Mouse (Mus musculus): ENCODE measurements at regions not wholly inside any gene's neighbourhood (a gene's known extent, or its start where the extent isn't known, plus 50 kb on each side); places are given as distances from the start of the nearest gene placed in this dataset.

DNA sequence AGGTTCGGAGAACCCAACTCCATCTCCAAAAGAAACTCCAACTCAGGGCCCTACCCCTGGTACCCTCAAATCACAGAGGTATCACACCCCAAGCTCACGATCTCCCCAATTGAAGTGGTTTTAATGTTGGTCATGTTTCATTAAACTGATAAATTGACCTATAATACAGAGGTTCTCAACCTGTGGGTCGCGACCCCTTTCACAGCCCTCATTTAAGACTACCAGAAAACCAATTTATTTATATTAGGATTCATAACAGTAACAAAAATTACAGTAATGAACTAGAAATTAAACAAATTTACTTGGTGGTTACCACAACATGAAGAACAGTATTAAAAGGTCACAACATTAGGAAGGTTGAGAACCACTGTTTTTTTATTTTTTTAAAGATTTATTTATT lies 67.4 kb upstream of the Rad23b start:
- DNase-seq, result no peak

DNA sequence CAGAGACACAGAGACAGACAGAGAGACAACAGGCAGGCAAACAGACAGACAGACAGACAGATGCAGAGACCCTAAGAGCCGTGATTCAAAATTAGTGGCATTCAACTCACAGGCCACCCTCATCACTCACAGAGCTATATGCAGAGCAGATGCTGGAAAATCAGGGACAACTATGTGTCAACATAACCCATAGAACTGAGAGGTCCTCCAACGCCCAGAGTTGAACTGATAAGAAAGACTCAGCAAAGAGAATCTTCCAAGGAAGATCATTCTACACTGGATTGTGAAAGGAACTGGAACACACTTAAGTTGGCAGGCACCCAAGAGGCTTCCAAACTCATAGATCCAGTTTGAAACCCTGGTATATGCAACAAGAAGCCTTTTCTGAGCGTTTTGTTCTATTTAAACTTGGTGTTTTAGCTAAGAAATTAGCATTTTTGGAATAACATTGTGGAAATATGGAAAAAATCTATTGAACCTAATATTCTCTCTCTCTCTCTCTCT lies 65.1 kb upstream of the Rad23b start:
- no peak for DNase-seq

GRCm38 (mm10) chr4:55285641-55286040 lies 64.2 kb upstream of the Rad23b start:
- DNase-seq, result peak; percentile 17

GRCm38 (mm10) chr4:55288456-55288855 lies 61.4 kb upstream of the Rad23b start:
- no peak for DNase-seq

DNA sequence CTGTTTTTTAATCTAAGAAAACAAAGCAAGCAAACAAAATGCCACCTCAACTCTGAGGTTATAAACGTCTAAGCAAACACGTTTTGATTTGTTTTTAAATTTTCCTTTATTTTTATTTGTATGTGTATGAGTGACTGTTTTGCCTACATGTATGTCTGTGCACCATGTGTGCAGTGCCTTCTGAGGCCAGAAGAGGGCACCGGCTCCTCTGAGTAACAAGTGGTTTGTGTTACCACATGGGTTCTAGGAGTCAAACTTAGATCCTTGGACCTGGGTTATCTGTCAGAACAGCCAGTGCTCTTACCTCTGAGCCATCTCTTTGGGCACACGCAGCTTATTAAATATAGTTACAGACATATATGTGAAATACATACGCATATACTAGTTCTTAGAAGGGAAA lies 57.6 kb upstream of the Rad23b start:
- peak; percentile 20 for DNase-seq

GRCm38 (mm10) chr4:55292701-55293100 lies 57.1 kb upstream of the Rad23b start:
- peak; percentile 35 for DNase-seq

DNA sequence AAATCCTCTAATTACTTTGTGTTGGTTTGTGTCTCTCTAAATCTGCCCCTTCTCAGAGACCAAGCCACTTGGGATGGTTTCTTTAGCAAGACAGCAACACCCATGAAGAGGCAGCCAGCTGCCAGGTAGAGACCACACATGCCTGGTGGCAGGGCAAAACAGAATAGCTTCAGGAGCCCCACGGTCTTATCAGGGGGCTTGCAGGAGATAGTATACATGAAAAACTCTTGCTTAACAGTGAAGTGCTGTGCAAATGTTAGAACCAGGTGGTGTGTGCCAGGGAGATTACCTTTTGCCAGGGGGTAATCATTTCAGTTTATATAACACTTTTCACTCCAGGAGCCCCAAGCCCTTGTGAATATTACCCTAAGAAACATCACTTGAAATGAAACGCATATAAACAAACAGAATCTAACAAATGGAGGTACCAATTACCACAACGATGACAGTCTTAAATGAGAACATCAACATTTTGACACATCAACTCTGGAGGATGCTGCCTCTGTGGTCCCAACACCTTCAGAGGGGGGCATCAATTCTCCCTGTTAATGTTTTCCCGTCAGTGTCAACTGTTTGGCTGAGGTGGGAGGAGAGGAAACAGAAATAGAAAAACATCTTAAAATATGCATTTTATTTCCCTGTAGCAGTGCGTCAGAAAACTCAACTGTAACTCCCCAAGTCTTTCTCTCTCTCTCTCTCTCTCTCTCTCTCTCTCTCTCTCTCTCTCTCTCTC lies 56.3 kb upstream of the Rad23b start:
- peak; percentile 14 for DNase-seq

GRCm38 (mm10) chr4:55294255-55294687 lies 55.6 kb upstream of the Rad23b start:
- peak; percentile 87 for DNase-seq

DNA sequence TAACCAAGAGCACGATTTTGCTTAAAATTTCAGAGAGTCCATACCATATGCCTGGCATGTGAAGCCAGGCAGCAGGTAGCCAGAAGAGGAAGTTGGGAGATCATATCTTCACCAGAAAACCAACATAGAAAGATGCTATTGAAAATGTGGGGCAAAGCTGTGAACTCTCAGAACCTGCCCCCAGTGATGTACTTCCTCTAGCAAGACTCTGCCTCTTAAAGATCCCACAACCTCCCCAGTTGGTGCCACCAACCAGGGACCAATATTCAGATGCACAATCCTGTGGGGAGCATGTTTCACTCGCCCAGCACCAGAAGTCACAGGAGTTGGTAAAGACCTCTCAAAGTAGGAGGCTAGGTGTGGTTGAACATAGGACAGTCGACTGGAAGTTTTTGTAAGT lies 52.0 kb upstream of the Rad23b start:
- DNase-seq, result no peak
